Mouse (Mus musculus): Measurements from ENCODE around the gene Fndc3b.

Gene Fndc3b

GRCm38 (mm10) chr3:27708581-27708980 is 2.5 kb downstream of the Fndc3b start:
- no peak for DNase-seq

GRCm38 (mm10) chr3:27705761-27706160 is 5.3 kb downstream of the Fndc3b start:
- no peak for DNase-seq

- DNase-seq: no peak
Observed at GRCm38 (mm10) chr3:27705056-27705455, 6.1 kb downstream of the Fndc3b start.

DNA sequence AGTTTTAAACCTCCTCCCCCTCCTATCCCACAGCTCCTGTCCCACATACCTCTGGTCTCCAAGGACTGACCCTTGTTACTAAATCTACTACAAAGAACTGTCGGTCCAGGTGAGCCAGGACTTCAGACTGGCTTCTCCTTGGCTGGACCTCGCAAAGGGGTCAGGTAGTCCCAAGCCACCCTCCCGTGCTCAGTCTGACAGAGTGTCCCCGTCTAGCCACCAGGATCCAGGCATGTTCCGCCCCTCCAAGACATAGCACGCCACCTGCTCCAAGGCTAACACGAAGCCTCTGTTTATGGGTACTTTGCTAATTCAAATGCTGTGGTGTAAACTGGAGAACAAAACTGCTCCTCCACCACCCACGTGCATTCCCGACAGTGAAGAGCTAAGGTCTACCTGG is 6.5 kb downstream of the Fndc3b start:
- no peak for DNase-seq

- DNase-seq: no peak
Observed at GRCm38 (mm10) chr3:27703531-27703930, 7.6 kb downstream of the Fndc3b start.

- DNase-seq: no peak
Observed at GRCm38 (mm10) chr3:27703081-27703480, 8.0 kb downstream of the Fndc3b start.

DNA sequence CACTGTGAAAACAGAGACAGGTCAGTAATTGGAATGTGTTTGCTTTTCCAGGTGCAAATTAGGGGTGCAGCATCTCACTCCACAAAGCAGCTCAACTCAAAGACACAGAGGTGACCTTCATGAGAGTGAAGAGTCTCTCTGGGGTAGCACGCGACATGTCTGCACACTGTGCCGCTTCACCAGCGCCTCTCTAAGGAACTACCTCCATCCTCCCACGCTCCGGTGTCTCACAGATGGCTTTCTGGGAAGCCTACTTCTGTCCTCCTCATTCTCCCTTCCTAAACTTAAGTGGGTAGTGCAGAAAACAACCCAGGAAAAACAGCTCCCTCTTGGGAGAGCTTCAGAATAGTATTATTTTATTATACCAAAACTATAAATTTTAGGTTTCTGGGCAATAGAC is 12.4 kb downstream of the Fndc3b start:
- no peak for DNase-seq

- DNase-seq: no peak
Observed at GRCm38 (mm10) chr3:27696449-27696797, 14.7 kb downstream of the Fndc3b start.

DNA sequence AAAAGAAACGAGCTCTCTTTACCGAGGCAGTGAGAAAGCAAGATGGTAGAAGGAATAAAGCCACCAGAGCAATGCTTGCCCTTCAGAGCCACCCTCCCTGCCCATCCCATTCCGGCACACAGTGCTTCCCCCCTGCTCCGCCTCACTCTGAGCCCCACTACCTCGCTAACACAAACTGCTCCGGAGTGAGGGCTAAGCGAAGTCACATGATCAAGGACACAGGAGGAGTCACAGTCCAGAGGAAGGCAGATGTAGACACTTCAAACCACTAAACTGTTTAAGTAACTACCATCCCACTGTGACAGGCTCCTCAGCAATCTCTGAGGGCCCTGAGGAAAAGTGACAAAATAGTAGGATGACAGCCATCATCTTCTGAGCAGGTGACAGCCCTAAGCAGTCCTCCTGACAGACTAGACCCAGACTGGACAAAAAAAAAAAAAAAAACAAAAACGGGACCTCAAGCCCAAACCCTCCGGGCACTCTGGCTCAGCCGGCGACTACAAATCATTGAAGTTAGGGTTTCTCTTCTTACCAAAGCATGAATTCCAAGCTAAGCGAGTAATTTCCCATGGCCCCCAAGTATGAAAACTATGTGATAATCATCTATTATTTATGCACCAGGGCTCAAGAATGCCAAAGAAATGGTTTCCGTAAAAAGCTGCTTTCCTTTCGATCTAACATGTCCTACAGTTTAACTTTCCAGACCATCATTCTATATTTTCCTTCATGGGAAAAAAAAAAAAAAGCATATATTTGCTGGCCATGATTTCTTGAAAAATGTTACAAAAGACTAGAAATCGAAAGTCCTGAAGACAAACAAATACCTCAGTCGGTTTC is 15.3 kb downstream of the Fndc3b start:
- DNase-seq: no peak

GRCm38 (mm10) chr3:27694586-27694985 is 16.5 kb downstream of the Fndc3b start:
- no peak for DNase-seq

- DNase-seq: no peak
Observed at GRCm38 (mm10) chr3:27694111-27694510, 17.0 kb downstream of the Fndc3b start.

GRCm38 (mm10) chr3:27691486-27692160 is 19.5 kb downstream of the Fndc3b start:
- no peak for DNase-seq

DNA sequence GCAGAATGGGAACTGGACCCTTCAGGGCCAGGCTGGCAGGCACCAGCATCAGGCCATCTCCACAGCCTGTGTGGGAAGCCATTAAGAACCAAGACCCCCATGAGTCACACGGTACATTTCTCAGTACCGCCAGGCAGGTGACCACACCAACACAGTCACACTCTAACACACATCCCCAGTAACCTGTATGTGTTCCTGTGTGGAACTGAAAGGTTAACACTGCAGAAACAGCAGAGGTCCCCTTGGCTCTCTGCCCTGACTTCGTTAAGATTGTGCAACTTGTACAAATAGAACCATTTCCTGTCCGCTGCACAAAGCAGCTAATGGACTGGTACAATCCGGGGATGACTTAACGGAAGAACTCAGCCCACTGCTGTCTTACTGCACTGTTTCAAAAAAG is 21.1 kb downstream of the Fndc3b start:
- peak; percentile 92 for DNase-seq

DNA sequence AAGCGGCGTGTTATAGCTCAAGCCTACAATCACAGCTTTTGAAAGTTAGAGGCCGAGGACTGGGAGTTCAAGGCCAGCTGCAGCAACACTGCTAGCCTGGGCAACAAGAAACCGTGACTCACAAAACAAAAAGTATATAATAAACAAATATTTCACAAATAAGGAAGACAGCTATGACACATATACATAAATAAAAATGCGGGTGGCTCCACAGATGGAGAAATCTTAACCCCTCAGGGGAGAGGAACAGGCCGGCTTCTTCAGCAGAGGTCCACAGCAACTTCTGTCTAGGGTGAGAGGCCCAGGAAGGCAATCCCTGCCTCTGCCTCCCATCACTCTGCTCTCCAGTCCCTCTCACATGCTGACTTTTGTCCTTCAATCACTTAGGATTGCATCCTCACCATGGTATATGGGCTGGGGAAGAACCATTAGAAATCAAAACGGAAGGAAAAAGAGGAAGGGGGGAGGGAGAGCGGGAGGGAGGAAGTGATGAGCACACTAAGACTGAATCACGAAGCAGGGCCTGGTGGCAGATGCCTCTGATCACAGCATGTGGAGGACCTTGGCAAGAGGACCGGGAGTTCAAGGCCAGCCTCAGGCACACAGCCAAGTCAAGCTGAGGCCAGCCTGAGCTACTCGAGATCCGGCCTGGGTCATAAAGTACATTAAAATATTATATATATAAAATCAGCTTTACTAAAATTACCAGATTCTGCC is 21.8 kb downstream of the Fndc3b start:
- DNase-seq: peak; percentile 73

GRCm38 (mm10) chr3:27686732-27687491 is 24.2 kb downstream of the Fndc3b start:
- no peak for DNase-seq

- DNase-seq: no peak
Observed at GRCm38 (mm10) chr3:27685650-27686208, 25.4 kb downstream of the Fndc3b start.

DNA sequence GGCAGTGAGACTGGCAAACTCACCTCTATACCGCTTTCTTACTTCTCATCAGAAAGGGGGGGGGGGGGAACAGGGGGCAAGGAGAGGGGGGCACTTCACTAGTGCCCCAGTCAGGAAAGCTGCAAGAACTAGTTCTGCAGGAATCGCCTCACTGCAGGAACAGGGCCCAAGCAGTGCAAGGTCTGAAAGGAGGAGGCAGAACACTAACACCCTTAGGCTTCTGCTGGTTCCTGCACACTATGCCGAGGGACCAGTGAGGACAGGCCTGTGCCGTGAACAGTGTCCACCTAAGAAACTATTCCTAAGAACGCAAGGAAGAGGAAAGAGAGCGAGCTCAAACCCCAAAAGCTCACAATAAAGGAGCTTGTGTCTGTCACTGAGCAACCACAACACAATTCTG is 26.0 kb downstream of the Fndc3b start:
- DNase-seq: no peak

DNA sequence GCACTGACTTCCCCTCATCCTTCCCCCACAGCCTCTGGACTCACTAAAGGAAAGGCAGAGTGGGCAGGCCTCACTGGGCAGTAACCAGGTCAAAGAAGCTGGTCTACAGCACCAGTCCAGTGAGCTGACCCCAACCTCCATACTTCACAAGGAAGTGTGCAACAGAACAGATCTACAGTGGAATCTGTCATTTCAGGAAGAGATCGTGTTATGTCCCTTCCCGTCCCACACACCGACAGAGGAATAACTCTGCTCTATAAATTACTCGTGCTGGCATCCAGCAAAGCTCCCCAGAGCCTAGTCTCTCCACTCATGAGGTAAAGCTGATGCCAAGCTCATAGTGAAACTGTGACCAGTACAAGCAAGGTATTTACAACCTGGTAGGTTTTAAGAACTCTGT is 27.7 kb downstream of the Fndc3b start:
- DNase-seq: no peak

DNA sequence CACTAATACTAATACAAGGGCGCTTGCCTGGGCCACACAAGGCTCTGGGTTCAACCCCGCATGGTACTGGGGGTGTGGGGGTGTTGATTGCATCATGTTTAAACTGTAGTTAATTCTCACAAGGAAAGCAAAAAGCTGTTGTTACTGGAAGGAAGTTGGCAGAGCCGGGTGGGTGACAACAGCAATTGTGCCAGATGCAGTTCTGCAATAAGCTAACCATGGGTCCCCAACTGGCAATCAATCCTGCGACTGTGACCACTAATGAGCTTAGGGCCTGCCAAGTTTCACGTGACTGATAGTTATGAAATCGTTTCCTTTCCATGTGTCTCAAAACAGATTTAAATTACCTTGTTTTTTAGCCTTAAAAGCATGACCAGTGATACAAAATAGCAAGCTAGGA is 33.5 kb downstream of the Fndc3b start:
- peak; percentile 49 for DNase-seq

DNA sequence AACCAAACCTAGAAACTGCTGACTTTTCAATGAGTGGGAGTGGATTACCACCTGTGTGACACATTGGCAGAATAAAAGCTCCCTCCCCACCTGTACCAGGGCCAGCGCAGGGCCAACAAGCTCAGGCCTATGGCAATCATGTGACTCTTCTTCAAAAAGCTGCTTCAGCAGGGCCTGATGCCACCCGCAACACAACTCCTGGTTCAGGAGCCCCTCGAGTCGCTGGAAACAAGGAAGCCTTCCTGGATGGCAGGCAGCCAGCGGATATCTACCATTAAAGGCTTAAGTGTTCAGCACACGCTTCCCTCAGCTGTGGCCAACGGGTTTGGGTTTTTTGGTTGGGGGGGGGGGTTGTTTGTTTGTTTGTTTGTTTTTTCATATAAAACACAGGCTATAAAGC is 37.4 kb downstream of the Fndc3b start:
- DNase-seq: peak; percentile 53

DNA sequence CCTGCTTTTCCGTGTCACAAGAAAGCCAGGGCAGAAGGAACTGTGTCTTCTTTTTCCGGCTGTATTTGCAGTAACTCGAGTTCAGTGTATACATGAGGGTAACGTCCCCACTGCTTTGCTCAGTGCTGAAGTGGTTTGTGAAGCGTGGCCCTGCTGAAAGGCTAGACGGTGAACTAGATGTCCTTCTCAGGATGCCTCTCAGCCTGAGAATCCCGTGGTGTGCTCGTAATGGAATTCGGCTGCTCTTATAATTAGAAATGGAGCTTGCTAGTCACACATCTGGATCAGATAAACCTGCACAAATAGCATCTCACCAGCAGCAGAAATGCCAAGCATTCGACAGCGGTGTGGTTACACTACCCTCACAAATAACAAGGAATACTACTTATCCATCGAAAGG is 40.7 kb downstream of the Fndc3b start:
- DNase-seq: no peak

DNA sequence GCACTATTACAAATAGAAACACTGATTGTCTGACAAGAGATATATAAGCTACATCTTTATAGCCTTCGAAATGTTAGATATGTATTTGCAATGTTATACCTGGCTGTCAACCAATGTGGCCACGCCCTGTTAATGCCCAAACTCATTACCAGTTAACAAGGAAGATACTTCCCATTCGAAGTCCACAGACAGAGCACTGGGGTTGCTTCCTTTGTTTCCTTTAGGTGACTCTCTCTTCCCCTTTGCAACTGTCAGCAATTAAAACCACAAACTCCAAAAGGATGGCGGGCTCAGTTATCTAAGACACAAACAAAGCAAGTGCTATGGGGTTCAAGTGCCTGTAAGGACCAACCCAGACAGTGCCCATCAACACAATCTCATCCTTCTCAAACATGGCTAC is 43.8 kb downstream of the Fndc3b start:
- DNase-seq: no peak

DNA sequence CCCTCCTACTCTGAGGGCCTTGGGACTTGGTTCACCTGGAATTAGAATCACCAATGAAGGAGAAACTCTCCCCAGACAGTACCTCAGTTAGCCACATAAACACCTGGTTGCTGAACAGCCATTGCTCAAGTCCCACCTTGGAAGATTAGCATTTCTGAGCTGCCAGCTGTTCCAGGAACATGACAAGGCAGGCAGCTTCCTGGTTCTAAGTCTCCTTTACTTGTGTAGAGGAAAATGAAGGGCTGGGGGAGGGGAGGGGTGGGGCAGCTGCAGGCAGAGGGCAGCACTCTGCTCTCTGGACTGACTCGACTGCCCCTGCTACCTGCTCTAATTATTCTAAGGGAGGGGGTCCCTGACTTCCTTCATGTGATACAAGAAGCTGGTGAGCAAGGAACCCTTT is 45.8 kb downstream of the Fndc3b start:
- no peak for DNase-seq
